Mouse (Mus musculus): ENCODE data around the gene Slc25a22.

Gene Slc25a22

GRCm38 (mm10) chr7:141435129-141435855 is 2.4 kb downstream of the Slc25a22 start:
- DNase-seq (ENCODE audit: low read depth, low spot score): peak; percentile 59

GRCm38 (mm10) chr7:141434464-141434863 is 3.2 kb downstream of the Slc25a22 start:
- DNase-seq (ENCODE audit: low read depth, low spot score): no peak

- DNase-seq (ENCODE audit: low read depth, low spot score): no peak
Observed at GRCm38 (mm10) chr7:141433517-141434400, 3.9 kb downstream of the Slc25a22 start.

GRCm38 (mm10) chr7:141432741-141433516 is 4.8 kb downstream of the Slc25a22 start:
- DNase-seq (ENCODE audit: low read depth, low spot score): no peak

- DNase-seq (ENCODE audit: low read depth, low spot score): no peak
Observed at GRCm38 (mm10) chr7:141432186-141432611, 5.5 kb downstream of the Slc25a22 start.

GRCm38 (mm10) chr7:141431434-141432185 is 6.1 kb downstream of the Slc25a22 start:
- no peak for DNase-seq (ENCODE audit: low read depth, low spot score)

GRCm38 (mm10) chr7:141430585-141431240 is 7.0 kb downstream of the Slc25a22 start:
- no peak for DNase-seq (ENCODE audit: low read depth, low spot score)

- DNase-seq (ENCODE audit: low read depth, low spot score): no peak
Observed at GRCm38 (mm10) chr7:141429840-141430584, 7.7 kb downstream of the Slc25a22 start.

GRCm38 (mm10) chr7:141429310-141429709 is 8.4 kb downstream of the Slc25a22 start, which contains the start of gene Cend1:
Gene Cend1, minus strand, starts transcription at chr7:141429491.
- DNase-seq (ENCODE audit: low read depth, low spot score): no peak

- DNase-seq (ENCODE audit: low read depth, low spot score): no peak
Observed at GRCm38 (mm10) chr7:141428701-141429100, 9.0 kb downstream of the Slc25a22 start.

- no peak for DNase-seq (ENCODE audit: low read depth, low spot score)
Observed at GRCm38 (mm10) chr7:141426948-141427730, 10.6 kb downstream of the Slc25a22 start.

- no peak for DNase-seq (ENCODE audit: low read depth, low spot score)
Observed at GRCm38 (mm10) chr7:141423811-141424210, 13.9 kb downstream of the Slc25a22 start.

- no peak for DNase-seq (ENCODE audit: low read depth, low spot score)
Observed at GRCm38 (mm10) chr7:141420030-141420702, 17.5 kb downstream of the Slc25a22 start.

- no peak for DNase-seq (ENCODE audit: low read depth, low spot score)
Observed at GRCm38 (mm10) chr7:141418970-141419369, 18.7 kb downstream of the Slc25a22 start.

- DNase-seq (ENCODE audit: low read depth, low spot score): no peak
Observed at GRCm38 (mm10) chr7:141417731-141418681, 19.7 kb downstream of the Slc25a22 start.

- no peak for DNase-seq (ENCODE audit: low read depth, low spot score)
Observed at GRCm38 (mm10) chr7:141416144-141416841, 21.4 kb downstream of the Slc25a22 start.

Measured in c-Kit-negative CD71-positive TER-119-positive erythroid progenitor cells, embryonic 14.5 days (primary cell).